Comparison of ENCODE assay signal across 13 mouse cellular contexts in genomic region chr2:163690409-163691304, GRCm38 (mm10). TPM values are rescaled to one million over a fixed set of nuclear protein-coding genes. Genes with fewer than 3 reads are reported as not detected.
A peak's percentile ranks its signal among the peaks of the same experiment; 100 is the strongest.
DNase-seq lines count a peak whose midpoint lies in the region; ATAC-seq and TF ChIP-seq lines count a peak whose summit lies in the region.
"Had no signal": no experiment of that assay in that cellular context is flagged by ENCODE, and none has a peak within 500 bp of the region (broad histone marks: within the 10 kb centered on the region; RNA-seq: fewer than 3 reads in every experiment).

No protein-coding gene starts in this region.

- TF ChIP-seq POLR2A in cerebellum, adult 2 months (IDR thresholded peaks at IDR 0.05; ENCODE audit: borderline replicate concordance, insufficient read depth, low read length), result no peak

- no peaks in the 10 kb centered on the region for H3K27me3 ChIP-seq in cerebellum, adult 2 months (ENCODE audit: control insufficient read depth, insufficient read depth, low read length)
- H3K27me3 ChIP-seq in hindbrain, embryonic 11.5 days (ENCODE audit: control insufficient read depth, insufficient read depth, low read length), result no peaks in the 10 kb centered on the region
- H3K27me3 ChIP-seq in midbrain, postnatal 0 days (ENCODE audit: insufficient read depth, low read length), result no peaks in the 10 kb centered on the region
- H3K27me3 ChIP-seq: forebrain, embryonic 15.5 days; limb, embryonic 15.5 days; Patski had no signal

- no peak for TF ChIP-seq CTCF in cerebellum, adult 2 months (IDR thresholded peaks at IDR 0.05; ENCODE audit: borderline replicate concordance, insufficient read depth, low read depth, low read length)
- TF ChIP-seq CTCF in layer of hippocampus, adult 2 months (conservative IDR thresholded peaks at IDR 0.05), result no peak
- TF ChIP-seq CTCF in midbrain, postnatal 0 days (IDR thresholded peaks at IDR 0.05), result no peak

- no peak overlapping the region for H3K4me2 ChIP-seq in hindbrain, embryonic 11.5 days (replicated peaks; ENCODE audit: low read depth, low read length)
- no peak overlapping the region for H3K4me2 ChIP-seq in midbrain, postnatal 0 days (ENCODE audit: low read depth, low read length, poor library complexity, severe bottlenecking)
- H3K4me2 ChIP-seq: forebrain, embryonic 15.5 days; limb, embryonic 15.5 days had no signal

- H3K9ac ChIP-seq in hindbrain, embryonic 11.5 days (ENCODE audit: low read depth, low read length), result 0 out of 2 replicates have a peak overlapping the region, but pooled peaks have one; percentile 7
- peak overlapping the region; percentile 39; the same call in 1 of the 2 replicates for H3K9ac ChIP-seq in midbrain, postnatal 0 days (replicated peaks; ENCODE audit: low read length, poor library complexity, severe bottlenecking)
- H3K9ac ChIP-seq: forebrain, embryonic 15.5 days; limb, embryonic 15.5 days had no signal

- DNase-seq in cerebellum, adult 2 months, result no peak
- DNase-seq in layer of hippocampus, adult 2 months (ENCODE audit: low spot score in 2 of 2), result no peak
- no peak for DNase-seq in layer of hippocampus, adult 18-20 months (ENCODE audit: low spot score in 2 of 2)
- DNase-seq in hindbrain, embryonic 11.5 days (ENCODE audit: low spot score), result peak; percentile 37
- DNase-seq in midbrain, postnatal 0 days (ENCODE audit: low spot score), result peak; percentile 34
- DNase-seq in thymus, postnatal 14 days, result no peak
- DNase-seq in cerebellum, adult 11-12 months, result no peak
- DNase-seq: cerebellum, adult 11 months; kidney, postnatal 25 days had no signal

- H3K4me3 ChIP-seq in cerebellum, adult 2 months (replicated peaks; ENCODE audit: insufficient read depth, low read depth, low read length), result no peak overlapping the region
- H3K4me3 ChIP-seq in layer of hippocampus, adult 2 months, result no peak overlapping the region
- H3K4me3 ChIP-seq in hindbrain, embryonic 11.5 days (ENCODE audit: low read depth, low read length), result no peak overlapping the region
- no peak overlapping the region for H3K4me3 ChIP-seq in midbrain, postnatal 0 days (ENCODE audit: low read depth, low read length)
- H3K4me3 ChIP-seq: forebrain, embryonic 15.5 days; limb, embryonic 15.5 days had no signal

- H3K36me3 ChIP-seq in hindbrain, embryonic 11.5 days (ENCODE audit: control insufficient read depth, insufficient read depth, low read length), result no peaks in the 10 kb centered on the region
- H3K36me3 ChIP-seq in midbrain, postnatal 0 days (ENCODE audit: insufficient read depth, low read length), result no peaks in the 10 kb centered on the region
- H3K36me3 ChIP-seq: forebrain, embryonic 15.5 days; limb, embryonic 15.5 days had no signal

- H3K4me1 ChIP-seq in cerebellum, adult 2 months (ENCODE audit: control insufficient read depth, insufficient read depth, low read length), result peaks cover 46% of the 10 kb centered on the region
- peaks cover 6% of the 10 kb centered on the region; the same call in 1 of the 2 replicates for H3K4me1 ChIP-seq in hindbrain, embryonic 11.5 days (replicated peaks; ENCODE audit: control insufficient read depth, insufficient read depth, low read length)
- peaks cover 6% of the 10 kb centered on the region; the same call in 1 of the 2 replicates for H3K4me1 ChIP-seq in midbrain, postnatal 0 days (ENCODE audit: insufficient read depth, low read length)

- ATAC-seq in cerebellum, adult (ENCODE audit: insufficient number of reproducible peaks, low FRiP score, low TSS enrichment), result no peak
- peak; percentile 60 for ATAC-seq in hindbrain, embryonic 11.5 days (ENCODE audit: low FRiP score)
- no peak for ATAC-seq in midbrain, postnatal 0 days (ENCODE audit: low FRiP score)
- ATAC-seq: forebrain, embryonic 15.5 days; Patski had no signal

- 0 out of 2 replicates have a peak overlapping the region, but pooled peaks have one; percentile 19 for H3K27ac ChIP-seq in cerebellum, adult 2 months (ENCODE audit: insufficient read depth, low read length)
- H3K27ac ChIP-seq in layer of hippocampus, adult 2 months, result peak overlapping the region; percentile 84
- peak overlapping the region; percentile 56 for H3K27ac ChIP-seq in hindbrain, embryonic 11.5 days (ENCODE audit: low read depth, low read length)
- no peak overlapping the region for H3K27ac ChIP-seq in midbrain, postnatal 0 days (ENCODE audit: low read depth, low read length)
- H3K27ac ChIP-seq: forebrain, embryonic 15.5 days; limb, embryonic 15.5 days had no signal

- 64% methylated on average over 8 of the region's 8 CpGs for WGBS in cerebellum, adult 2 months
- WGBS in hindbrain, embryonic 11.5 days, result 53% methylated on average over 8 of the region's 8 CpGs
- 58% methylated on average over 8 of the region's 8 CpGs for WGBS in midbrain, postnatal 0 days

- H3K9me3 ChIP-seq in hindbrain, embryonic 11.5 days (ENCODE audit: control insufficient read depth, low read length), result no peaks in the 10 kb centered on the region
- H3K9me3 ChIP-seq in midbrain, postnatal 0 days (ENCODE audit: low read length), result no peaks in the 10 kb centered on the region
- H3K9me3 ChIP-seq: forebrain, embryonic 15.5 days; limb, embryonic 15.5 days had no signal

RNA-seq across cellular contexts. Expression of gene Pkig, which starts 32.5 kb away (rescaled TPM):
- 49.6 and 57.4 TPM in 2 replicates for polyA plus RNA-seq in cerebellum, adult 2 months (2012; rRNA removed)
- 10 to 100 TPM; 93.7 to 93.9 TPM for total RNA-seq in layer of hippocampus, adult 2 months (2021)
- total RNA-seq in layer of hippocampus, adult 18-20 months (2021), result 100 to 1,000 TPM in 1 of 2 experiments, 10 to 100 TPM in 1; 98.0 to 101 TPM
- 136 and 138 TPM in 2 replicates for polyA plus RNA-seq in hindbrain, embryonic 11.5 days (2014; fragmentation: Nextera tagmentation; extraction: Ambion mirVana)
- 90.5 and 102 TPM in 2 replicates for total RNA-seq in midbrain, postnatal 0 days (2014; rRNA removed)
- polyA plus RNA-seq in midbrain, postnatal 0 days (2015; fragmentation: Nextera tagmentation; extraction: Ambion mirVana), result 153 and 161 TPM in 2 replicates

RNA-seq across cellular contexts. Expression of gene Serinc3, which starts 45.7 kb away (rescaled TPM):
- 162 and 179 TPM in 2 replicates for polyA plus RNA-seq in cerebellum, adult 2 months (2012; rRNA removed)
- total RNA-seq in layer of hippocampus, adult 2 months (2021), result 100 to 1,000 TPM; 198 to 204 TPM
- total RNA-seq in layer of hippocampus, adult 18-20 months (2021), result 100 to 1,000 TPM; 186 to 193 TPM
- polyA plus RNA-seq in hindbrain, embryonic 11.5 days (2014; fragmentation: Nextera tagmentation; extraction: Ambion mirVana), result 35.7 and 38.4 TPM in 2 replicates
- total RNA-seq in midbrain, postnatal 0 days (2014; rRNA removed), result 96.1 and 101 TPM in 2 replicates
- polyA plus RNA-seq in midbrain, postnatal 0 days (2015; fragmentation: Nextera tagmentation; extraction: Ambion mirVana), result 35.9 and 36.9 TPM in 2 replicates

RNA-seq across cellular contexts. Expression of gene Ada, which starts 59.4 kb away (rescaled TPM):
- polyA plus RNA-seq in cerebellum, adult 2 months (2012; rRNA removed), result 1.4 and 1.5 TPM in 2 replicates
- total RNA-seq in layer of hippocampus, adult 2 months (2021), result 1 to 10 TPM; 1.1 to 1.9 TPM
- 1 to 10 TPM; 1.0 to 1.9 TPM for total RNA-seq in layer of hippocampus, adult 18-20 months (2021)
- polyA plus RNA-seq in hindbrain, embryonic 11.5 days (2014; fragmentation: Nextera tagmentation; extraction: Ambion mirVana), result 4.7 and 6.0 TPM in 2 replicates
- total RNA-seq in midbrain, postnatal 0 days (2014; rRNA removed), result 1.4 and 2.6 TPM in 2 replicates
- polyA plus RNA-seq in midbrain, postnatal 0 days (2015; fragmentation: Nextera tagmentation; extraction: Ambion mirVana), result 3.7 and 3.8 TPM in 2 replicates

Comparison
In these comparisons a context has a peak if more than half of its experiments do, and no peak if none do; other contexts are left out.
1. DNase-seq: peak in hindbrain, embryonic 11.5 days (single experiment) and midbrain, postnatal 0 days (single experiment); none in cerebellum, adult 2 months (0 of 2), layer of hippocampus, adult 2 months (0 of 2), layer of hippocampus, adult 18-20 months (0 of 2), thymus, postnatal 14 days (single experiment) and cerebellum, adult 11-12 months (single experiment).